Mouse (Mus musculus): ENCODE results near the gene Bin2. TPM values are rescaled to one million over a fixed set of nuclear protein-coding genes. Genes with fewer than 3 reads are reported as not detected.

Bin2 gene
- polyA plus RNA-seq, 1 experiment from 2014 or later: 1.6 TPM

DNA sequence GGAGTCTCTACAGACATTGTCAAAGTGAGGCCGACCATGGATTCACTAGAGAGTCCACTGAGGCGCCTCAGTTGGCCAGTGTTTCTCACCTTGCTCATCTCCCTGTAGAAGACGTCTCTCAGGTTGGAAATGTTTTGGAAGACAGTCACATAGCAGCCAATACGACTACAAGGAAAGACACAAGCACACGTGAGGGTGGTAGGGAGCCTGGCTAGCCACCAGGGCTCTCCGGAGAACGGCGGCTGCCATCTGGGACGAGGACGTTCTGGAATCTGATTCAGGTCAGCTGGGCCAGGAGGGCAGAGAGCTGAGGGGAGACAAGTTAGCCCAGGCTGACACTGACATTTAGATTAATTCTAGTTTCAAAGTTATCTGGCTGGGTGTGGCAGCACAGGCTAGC is 19.2 kb downstream of the Bin2 start:
- H3K9me3 ChIP-seq (ENCODE audit: control insufficient read depth, low read length): no peaks in the 10 kb centered on the region
- H3K36me3 ChIP-seq (ENCODE audit: control insufficient read depth, insufficient read depth, low read length): no peaks in the 10 kb centered on the region
- 92% methylated on average over 10 of the region's 10 CpGs for WGBS
- no peak overlapping the region for H3K27ac ChIP-seq (ENCODE audit: low read depth, low read length)
- H3K4me3 ChIP-seq (ENCODE audit: low read length): no peak overlapping the region
- H3K4me2 ChIP-seq (ENCODE audit: low read length): no peak overlapping the region
- no peak for ATAC-seq
- no peaks in the 10 kb centered on the region for H3K4me1 ChIP-seq (ENCODE audit: control insufficient read depth, insufficient read depth, low read depth, low read length)
- H3K9ac ChIP-seq (ENCODE audit: low read depth, low read length): no peak overlapping the region
- no peaks in the 10 kb centered on the region; the same call in 1 of the 2 replicates for H3K27me3 ChIP-seq (replicated peaks; ENCODE audit: control insufficient read depth, insufficient read depth, low read length)

DNA sequence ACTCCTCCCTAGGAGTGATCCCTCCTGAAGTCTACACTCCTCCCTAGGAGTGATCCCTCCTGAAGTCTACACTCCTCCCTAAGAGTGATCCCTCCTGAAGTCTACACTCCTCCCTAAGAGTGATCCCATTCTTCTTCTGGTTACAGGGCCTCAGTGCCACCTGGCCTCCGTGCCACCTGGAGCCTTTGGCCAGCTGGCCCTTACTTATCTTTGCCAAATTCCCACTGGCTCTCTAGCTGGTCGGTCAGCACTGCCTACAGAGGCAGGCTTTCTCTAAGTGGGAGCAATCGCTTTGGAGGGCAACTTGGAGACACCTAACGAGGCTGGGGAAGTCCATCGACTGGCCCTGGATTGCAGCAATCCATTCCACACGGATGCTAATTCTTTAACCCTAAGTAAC is 23.2 kb downstream of the Bin2 start:
- H3K27ac ChIP-seq (ENCODE audit: low read depth, low read length): no peak overlapping the region
- no peak overlapping the region for H3K4me2 ChIP-seq (ENCODE audit: low read length)
- H3K4me3 ChIP-seq (ENCODE audit: low read length): no peak overlapping the region
- no peak for ATAC-seq
- WGBS: 85% methylated on average over 6 of the region's 6 CpGs
- no peaks in the 10 kb centered on the region for H3K9me3 ChIP-seq (ENCODE audit: control insufficient read depth, low read length)
- H3K27me3 ChIP-seq (replicated peaks; ENCODE audit: control insufficient read depth, insufficient read depth, low read length): no peaks in the 10 kb centered on the region; the same call in 1 of the 2 replicates
- no peak overlapping the region for H3K9ac ChIP-seq (ENCODE audit: low read depth, low read length)
- no peaks in the 10 kb centered on the region for H3K36me3 ChIP-seq (ENCODE audit: control insufficient read depth, insufficient read depth, low read length)
- H3K4me1 ChIP-seq (ENCODE audit: control insufficient read depth, insufficient read depth, low read depth, low read length): no peaks in the 10 kb centered on the region

DNA sequence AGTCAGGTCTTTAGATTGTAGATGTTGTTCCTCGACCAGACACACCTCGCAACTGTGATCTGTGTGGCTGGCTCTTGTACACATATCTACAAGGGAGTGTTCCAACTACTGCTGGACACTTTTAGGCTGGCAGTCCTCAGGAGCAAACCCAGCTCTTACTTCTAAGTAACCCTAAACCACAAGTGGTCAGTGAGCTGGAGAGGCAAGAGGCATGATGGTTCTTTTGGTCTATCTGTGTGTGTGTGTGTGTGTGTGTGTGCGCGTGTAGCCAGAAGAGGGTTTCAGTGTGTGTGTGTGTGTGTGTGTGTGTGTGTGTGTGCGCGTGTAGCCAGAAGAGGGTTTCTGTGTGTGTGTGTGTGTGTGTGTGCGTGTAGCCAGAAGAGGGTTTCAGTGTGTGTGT is 26.9 kb downstream of the Bin2 start:
- H3K4me3 ChIP-seq (ENCODE audit: low read length): no peak overlapping the region
- ATAC-seq: no peak
- H3K27ac ChIP-seq (ENCODE audit: low read depth, low read length): no peak overlapping the region
- no peak overlapping the region for H3K9ac ChIP-seq (ENCODE audit: low read depth, low read length)
- peaks cover 10% of the 10 kb centered on the region for H3K27me3 ChIP-seq (replicated peaks; ENCODE audit: control insufficient read depth, insufficient read depth, low read length)
- H3K36me3 ChIP-seq (ENCODE audit: control insufficient read depth, insufficient read depth, low read length): no peaks in the 10 kb centered on the region
- no peaks in the 10 kb centered on the region for H3K9me3 ChIP-seq (ENCODE audit: control insufficient read depth, low read length)
- 99% methylated on average over 7 of the region's 7 CpGs for WGBS
- H3K4me2 ChIP-seq (ENCODE audit: low read length): no peak overlapping the region
- H3K4me1 ChIP-seq (ENCODE audit: control insufficient read depth, insufficient read depth, low read depth, low read length): no peaks in the 10 kb centered on the region

DNA sequence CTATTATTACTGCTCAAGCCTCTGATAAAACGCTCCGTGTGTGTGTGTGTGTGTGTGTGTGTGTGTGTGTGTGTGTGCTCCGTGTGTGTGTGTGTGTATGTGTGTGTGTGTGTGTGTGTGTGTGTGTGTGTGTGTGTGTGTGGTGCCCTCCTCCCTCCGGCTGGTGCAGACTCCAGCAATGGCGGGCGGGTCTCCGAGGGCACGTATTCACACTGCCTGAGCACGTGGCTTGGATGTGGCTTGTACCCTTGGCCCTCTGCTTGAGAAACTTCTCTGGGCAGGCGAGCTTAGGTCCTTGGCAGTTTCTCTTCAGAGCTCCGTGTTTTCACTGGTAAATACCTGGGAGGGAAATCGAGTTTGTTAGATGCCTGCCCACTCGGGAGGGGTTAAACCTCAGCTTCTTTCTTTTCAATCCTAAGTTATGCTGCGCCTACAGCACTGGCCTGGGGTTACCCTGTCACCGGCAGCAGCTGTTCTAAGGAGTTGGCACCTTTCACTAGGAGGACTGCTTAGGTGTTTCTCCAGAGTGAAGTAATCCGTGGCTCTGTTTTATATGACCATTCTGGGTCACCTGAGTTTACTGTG is 28.0 kb downstream of the Bin2 start:
- Histone ChIP-seq H3K4me2 (ENCODE audit: low read length) (no peak overlapping the region), H3K4me3 (ENCODE audit: low read length) (no peak overlapping the region), H3K27ac (ENCODE audit: low read depth, low read length) (no peak overlapping the region), H3K9ac (ENCODE audit: low read depth, low read length) (no peak overlapping the region), H3K9me3 (ENCODE audit: control insufficient read depth, low read length) (no peaks in the 10 kb centered on the region), H3K4me1 (ENCODE audit: control insufficient read depth, insufficient read depth, low read depth, low read length) (peaks cover 11% of the 10 kb centered on the region), H3K27me3 (replicated peaks; ENCODE audit: control insufficient read depth, insufficient read depth, low read length) (peaks cover 14% of the 10 kb centered on the region), H3K36me3 (ENCODE audit: control insufficient read depth, insufficient read depth, low read length) (no peaks in the 10 kb centered on the region)
- WGBS: 77% methylated on average over 12 of the region's 16 CpGs
- ATAC-seq: no peak

DNA sequence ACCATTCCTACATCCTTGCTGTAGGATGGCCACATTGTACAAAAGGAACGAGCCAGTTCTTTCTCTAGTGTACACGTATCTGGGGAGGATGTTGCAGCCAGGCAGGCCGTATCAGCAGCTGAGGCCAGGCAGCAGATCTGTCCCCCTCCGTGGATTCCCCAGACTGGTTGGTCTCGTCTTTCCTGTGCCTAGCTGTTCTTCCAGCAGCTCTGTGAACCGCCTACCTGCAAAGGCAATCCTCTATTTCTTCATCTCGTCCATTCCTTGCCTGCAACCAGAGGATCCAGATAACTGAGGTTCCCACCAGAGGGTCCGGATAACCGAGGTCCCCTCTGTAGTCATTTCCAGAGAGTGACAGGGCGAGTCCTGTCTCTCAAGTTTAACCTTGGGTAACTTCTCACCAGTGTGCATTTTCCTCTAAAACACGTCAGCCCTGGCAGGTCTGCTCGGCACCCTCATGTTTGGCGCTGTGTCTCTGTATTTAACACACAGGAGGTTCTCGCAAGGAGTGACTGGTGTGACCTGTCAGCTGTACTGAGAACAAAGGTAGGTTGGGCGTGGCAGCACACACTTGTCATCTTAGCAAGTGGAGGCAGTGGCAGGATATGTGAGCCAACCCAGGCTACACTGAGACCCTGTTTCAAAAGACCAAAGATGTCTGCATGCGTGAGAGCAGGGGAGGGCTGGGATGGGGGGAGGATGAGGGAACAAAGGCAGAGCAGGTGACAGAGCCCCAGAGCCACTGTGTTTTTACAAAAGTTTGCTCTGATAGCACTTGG is 29.2 kb downstream of the Bin2 start:
- 77% methylated on average over 16 of the region's 16 CpGs for WGBS
- H3K36me3 ChIP-seq (ENCODE audit: control insufficient read depth, insufficient read depth, low read length): no peaks in the 10 kb centered on the region
- no peak overlapping the region for H3K4me2 ChIP-seq (ENCODE audit: low read length)
- H3K4me3 ChIP-seq (ENCODE audit: low read length): no peak overlapping the region
- H3K9ac ChIP-seq (ENCODE audit: low read depth, low read length): no peak overlapping the region
- H3K9me3 ChIP-seq (ENCODE audit: control insufficient read depth, low read length): no peaks in the 10 kb centered on the region
- H3K4me1 ChIP-seq (ENCODE audit: control insufficient read depth, insufficient read depth, low read depth, low read length): peaks cover 11% of the 10 kb centered on the region
- no peak overlapping the region for H3K27ac ChIP-seq (ENCODE audit: low read depth, low read length)
- H3K27me3 ChIP-seq (replicated peaks; ENCODE audit: control insufficient read depth, insufficient read depth, low read length): peaks cover 22% of the 10 kb centered on the region
- ATAC-seq: no peak

DNA sequence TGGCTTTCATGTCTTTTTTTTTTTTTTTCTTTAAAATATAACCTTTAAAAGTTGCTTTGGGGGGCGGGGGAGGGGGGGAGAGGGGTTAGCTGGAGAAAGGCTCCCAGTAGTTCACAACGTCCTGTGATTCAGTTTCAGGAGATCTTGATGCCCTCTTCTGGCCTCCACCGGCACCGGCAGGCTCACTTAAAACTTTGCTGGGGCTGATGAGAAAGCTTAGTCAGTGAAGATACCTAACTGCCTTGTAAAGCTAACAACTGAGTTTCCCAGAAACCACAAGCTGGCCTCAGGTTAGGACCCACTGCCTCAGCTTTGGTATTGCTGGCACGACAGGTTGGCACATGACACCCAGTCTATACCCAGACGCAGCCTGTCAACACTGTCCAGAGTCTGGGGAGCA is 31.7 kb downstream of the Bin2 start:
- no peaks in the 10 kb centered on the region for H3K36me3 ChIP-seq (ENCODE audit: control insufficient read depth, insufficient read depth, low read length)
- H3K9ac ChIP-seq (ENCODE audit: low read depth, low read length): no peak overlapping the region
- WGBS: 15% methylated on average over 6 of the region's 6 CpGs
- H3K27ac ChIP-seq (ENCODE audit: low read depth, low read length): no peak overlapping the region
- no peak overlapping the region for H3K4me2 ChIP-seq (ENCODE audit: low read length)
- peaks cover 11% of the 10 kb centered on the region for H3K4me1 ChIP-seq (ENCODE audit: control insufficient read depth, insufficient read depth, low read depth, low read length)
- H3K9me3 ChIP-seq (ENCODE audit: control insufficient read depth, low read length): no peaks in the 10 kb centered on the region
- ATAC-seq: no peak
- no peak overlapping the region for H3K4me3 ChIP-seq (ENCODE audit: low read length)
- peaks cover 37% of the 10 kb centered on the region for H3K27me3 ChIP-seq (replicated peaks; ENCODE audit: control insufficient read depth, insufficient read depth, low read length)

DNA sequence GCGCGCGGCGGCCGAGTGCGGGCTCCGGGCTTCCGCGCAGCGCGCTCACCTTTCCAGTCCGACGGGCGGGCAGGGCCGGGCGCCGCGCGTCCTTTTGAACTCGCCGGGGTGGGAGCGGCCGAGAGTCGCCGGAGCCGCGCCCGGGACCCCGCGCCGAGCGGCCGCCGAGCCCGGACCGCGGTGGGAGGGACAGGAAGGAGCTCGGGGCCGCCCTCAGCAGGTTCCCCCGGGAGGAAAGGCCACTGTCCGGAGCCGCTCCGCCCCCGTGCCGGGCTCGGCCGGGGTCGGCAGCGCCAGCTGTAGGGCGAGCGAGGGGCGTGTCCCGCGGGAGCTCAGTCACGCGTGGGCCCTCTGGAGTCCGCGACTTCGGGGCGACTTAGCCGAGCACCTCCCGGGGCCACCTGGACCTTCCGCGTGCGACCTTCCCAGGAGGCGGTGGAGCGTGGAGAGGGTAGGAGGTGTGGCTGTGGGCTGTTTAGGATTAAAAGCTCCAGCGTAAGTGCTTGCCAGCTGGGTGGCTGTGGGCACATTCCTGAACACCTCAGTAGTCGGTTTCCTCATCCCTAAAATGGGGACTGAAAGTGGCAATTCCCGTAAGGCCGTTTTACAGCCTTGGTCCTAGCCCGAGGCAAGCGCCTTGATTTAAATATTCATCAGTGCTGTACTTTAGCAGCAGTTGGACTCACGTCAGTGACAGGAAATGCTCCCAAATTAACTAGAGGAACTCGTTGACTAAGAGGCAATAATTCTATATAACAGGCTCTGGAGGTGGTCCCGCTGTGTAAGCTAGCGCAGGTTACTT is 32.5 kb downstream of the Bin2 start, which contains the start of gene Smagp:
Gene Smagp, minus strand, starts transcription at position 241 of the 802 bp plus-strand sequence.
- H3K9me3 ChIP-seq (ENCODE audit: control insufficient read depth, low read length): no peaks in the 10 kb centered on the region
- H3K4me1 ChIP-seq (ENCODE audit: control insufficient read depth, insufficient read depth, low read depth, low read length): peaks cover 11% of the 10 kb centered on the region
- peak within 1 kb of the TSS; percentile 44 for H3K4me3 ChIP-seq (ENCODE audit: low read length)
- 0% methylated on average over 51 of the region's 77 CpGs for WGBS
- peaks cover 37% of the 10 kb centered on the region for H3K27me3 ChIP-seq (replicated peaks; ENCODE audit: control insufficient read depth, insufficient read depth, low read length)
- H3K4me2 ChIP-seq (ENCODE audit: low read length): peak within 1 kb of the TSS; percentile 81
- no peaks in the 10 kb centered on the region for H3K36me3 ChIP-seq (ENCODE audit: control insufficient read depth, insufficient read depth, low read length)
- peak within 1 kb of the TSS; percentile 47 for H3K9ac ChIP-seq (ENCODE audit: low read depth, low read length)
- ATAC-seq: no peak
- no peak within 1 kb of the TSS for H3K27ac ChIP-seq (ENCODE audit: low read depth, low read length)

DNA sequence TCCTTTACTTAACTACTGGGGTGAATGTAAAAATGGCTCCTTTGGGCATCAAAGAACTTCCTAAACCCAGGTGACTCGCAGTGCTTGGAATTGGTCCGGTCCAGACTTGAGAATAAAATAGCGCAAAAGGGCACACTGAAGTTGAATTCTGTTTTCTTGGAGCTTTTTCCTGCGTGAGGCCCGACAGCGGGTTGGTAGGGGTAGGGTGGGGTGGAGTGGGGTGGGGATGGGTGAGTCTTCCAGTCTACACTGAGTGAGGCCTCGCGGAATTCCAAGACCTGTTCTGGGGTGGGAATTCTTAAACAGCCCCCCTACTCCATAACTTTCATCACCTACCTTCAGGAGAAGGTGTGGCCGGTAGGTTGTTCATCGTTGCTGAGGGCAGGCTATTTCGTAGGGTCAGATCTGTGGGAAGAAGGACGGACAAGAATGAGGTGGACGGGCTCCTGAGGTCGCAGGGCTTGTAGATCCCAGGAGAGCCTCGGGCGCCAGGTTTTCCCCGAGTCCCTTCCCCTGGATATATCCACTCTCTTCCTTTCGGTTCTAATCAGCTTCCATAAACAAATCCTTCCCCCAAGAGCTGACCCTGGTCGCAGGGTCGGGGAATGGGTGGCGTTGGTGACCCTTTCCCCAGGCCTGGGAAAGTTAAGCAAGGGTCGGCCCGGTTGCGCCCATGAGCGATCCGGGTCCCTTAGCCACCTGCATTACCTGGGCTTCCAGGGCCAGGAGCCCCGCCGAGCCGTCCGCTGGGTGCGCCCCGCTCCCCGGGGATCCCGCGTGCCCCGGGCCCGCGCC is 33.3 kb downstream of the Bin2 start:
- Histone ChIP-seq H3K9me3 (ENCODE audit: control insufficient read depth, low read length) (no peaks in the 10 kb centered on the region), H3K4me1 (ENCODE audit: control insufficient read depth, insufficient read depth, low read depth, low read length) (peaks cover 11% of the 10 kb centered on the region), H3K9ac (ENCODE audit: low read depth, low read length) (peak overlapping the region; percentile 47), H3K4me2 (ENCODE audit: low read length) (peak overlapping the region; percentile 81), H3K36me3 (ENCODE audit: control insufficient read depth, insufficient read depth, low read length) (no peaks in the 10 kb centered on the region), H3K27me3 (replicated peaks; ENCODE audit: control insufficient read depth, insufficient read depth, low read length) (peaks cover 37% of the 10 kb centered on the region), H3K4me3 (ENCODE audit: low read length) (peak overlapping the region; percentile 44), H3K27ac (ENCODE audit: low read depth, low read length) (no peak overlapping the region)
- no peak for ATAC-seq
- 3% methylated on average over 36 of the region's 38 CpGs for whole genome bisulfite sequencing
